Mouse (Mus musculus) G1E (cell line): ENCODE results near the gene Plekhd1.

Experiments used
- CTCF ChIP-seq: IDR thresholded peaks from 2 replicates; pipeline ENCODE4 v1.5.1; 2012; ENCODE audit warnings: low read depth, low read length, inconsistent platforms, mixed read lengths
- GATA1 ChIP-seq: IDR thresholded peaks from 2 replicates; pipeline ENCODE4 v1.6.1; 2012; ENCODE audit warnings: borderline replicate concordance, low read length, inconsistent platforms, mixed read lengths
- POLR2AphosphoS5 ChIP-seq: IDR thresholded peaks from 2 replicates; pipeline ENCODE4 v1.6.1; 2012; ENCODE audit warnings: low read depth, low read length, inconsistent platforms; ENCODE audit not compliant: insufficient replicate concordance

DNA sequence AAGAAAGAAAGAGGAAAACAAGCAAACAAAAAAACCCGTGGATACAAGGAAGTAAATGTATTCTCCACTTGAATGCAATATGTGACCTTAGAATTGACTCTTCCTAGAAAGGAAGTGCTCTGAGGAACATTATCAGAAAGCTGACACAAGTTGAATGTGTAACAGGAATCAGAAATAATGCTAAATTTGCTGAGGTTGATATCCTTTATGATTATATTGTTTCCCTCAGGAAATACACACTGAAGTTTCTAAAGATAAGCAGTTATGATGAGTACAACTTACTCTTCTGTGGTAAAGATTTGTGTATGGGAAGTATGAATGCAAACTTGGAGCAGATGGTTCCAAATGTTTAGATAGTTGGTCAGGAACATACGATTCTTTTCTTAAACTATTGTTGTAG, 24.0 kb upstream of the Plekhd1 start:
- TF ChIP-seq CTCF (no peak), GATA1 (no peak), POLR2AphosphoS5 (no peak)
